Mouse (Mus musculus): ENCODE measurements at regions not wholly inside any gene's neighbourhood (a gene's known extent, or its start where the extent isn't known, plus 50 kb on each side); places are given as distances from the start of the nearest gene placed in this dataset.

- in situ Hi-C loops (cut with MboI; ENCODE audit: low pct_unique_long_range_greater_than_20kb in 1 of 2, low sequenced_read_pairs in 2 of 2, unreplicated experiment in 1 of 2) = no loop called here
These were observed 1185.0 kb upstream of the Cdh7 start for GRCm38 (mm10) chr1:108797053-108797801.

- in situ Hi-C loops (cut with MboI; ENCODE audit: low pct_unique_long_range_greater_than_20kb in 1 of 2, low sequenced_read_pairs in 2 of 2, unreplicated experiment in 1 of 2) = no loop called here
These were observed 1182.1 kb upstream of the Cdh7 start for GRCm38 (mm10) chr1:108800101-108800500.

- in situ Hi-C loops (cut with MboI; ENCODE audit: low pct_unique_long_range_greater_than_20kb in 1 of 2, low sequenced_read_pairs in 2 of 2, unreplicated experiment in 1 of 2) = loop anchor here in 1 of 2 experiments (10.0 kb wide), 1 partner anchor 1192 kb away; no protein-coding TSS in a partner anchor
These were observed 1155.0 kb upstream of the Cdh7 start for GRCm38 (mm10) chr1:108827238-108827637.

Measured in mouse embryonic stem cell (cell line).